Mouse (Mus musculus) monocyte, adult 5-6 weeks (primary cell): ENCODE results near the gene Rasgrp1. TPM values are rescaled to one million over a fixed set of nuclear protein-coding genes. Genes with fewer than 3 reads are reported as not detected.
A peak's percentile ranks its signal among the peaks of the same experiment; 100 is the strongest.

Experiments used
- ATAC-seq: fragments of 153-309, 156-312 bp; replicated peaks from 2 replicates; pipeline ENCODE4 v1.8.0; 2017; ENCODE audit warnings: mild to moderate bottlenecking; ENCODE audit not compliant: low TSS enrichment, insufficient number of reproducible peaks, severe bottlenecking, poor library complexity, low FRiP score
- total RNA-seq: library from RNA; stranded (forward); fragments of 200-1000, 200-491, 200-594 nt; gene quantifications from 3 replicates; pipeline ENCODE4 v1.2.3, GENCODE M21; 2017

Gene Rasgrp1
- 51.1 to 76.6 TPM (median 54.2 TPM) in 3 replicates for total RNA-seq

- ATAC-seq = peak; percentile 52
Measured at GRCm38 (mm10) chr2:117342547-117343239, at the start of gene Rasgrp1. Rasgrp1 (minus strand) TSS chr2:117343001.

GRCm38 (mm10) chr2:117389925-117390892 is 47.4 kb upstream of the Rasgrp1 start:
- no peak for ATAC-seq

- ATAC-seq = no peak
Measured at GRCm38 (mm10) chr2:117389460-117389859, 46.7 kb upstream of the Rasgrp1 start.

GRCm38 (mm10) chr2:117388121-117388520 is 45.3 kb upstream of the Rasgrp1 start:
- ATAC-seq = no peak

- ATAC-seq = no peak
Measured at GRCm38 (mm10) chr2:117386981-117387705, 44.3 kb upstream of the Rasgrp1 start.

GRCm38 (mm10) chr2:117386036-117386590 is 43.3 kb upstream of the Rasgrp1 start:
- no peak for ATAC-seq

- ATAC-seq = no peak
Measured at GRCm38 (mm10) chr2:117381314-117381713, 38.5 kb upstream of the Rasgrp1 start.

GRCm38 (mm10) chr2:117374293-117374830 is 31.6 kb upstream of the Rasgrp1 start:
- ATAC-seq = no peak

GRCm38 (mm10) chr2:117371706-117372105 is 28.9 kb upstream of the Rasgrp1 start:
- ATAC-seq = no peak

- no peak for ATAC-seq
Measured at GRCm38 (mm10) chr2:117366478-117366877, 23.7 kb upstream of the Rasgrp1 start.

GRCm38 (mm10) chr2:117364056-117364455 is 21.3 kb upstream of the Rasgrp1 start:
- no peak for ATAC-seq

GRCm38 (mm10) chr2:117357939-117358338 is 15.1 kb upstream of the Rasgrp1 start:
- ATAC-seq = 0 out of 2 replicates have a peak, but pooled peaks have one; percentile 47

- ATAC-seq = peak; percentile 49; the same call in 1 of the 2 replicates
Measured at GRCm38 (mm10) chr2:117352305-117353123, 9.7 kb upstream of the Rasgrp1 start.

GRCm38 (mm10) chr2:117350138-117350537 is 7.3 kb upstream of the Rasgrp1 start:
- no peak for ATAC-seq

- no peak for ATAC-seq
Measured at GRCm38 (mm10) chr2:117343240-117343624, 431 bp upstream of the Rasgrp1 start.

GRCm38 (mm10) chr2:117342090-117342546 is 683 bp downstream of the Rasgrp1 start:
- peak; percentile 70 for ATAC-seq

GRCm38 (mm10) chr2:117338501-117338900 is 4.3 kb downstream of the Rasgrp1 start:
- no peak for ATAC-seq

GRCm38 (mm10) chr2:117337902-117338301 is 4.9 kb downstream of the Rasgrp1 start:
- ATAC-seq = no peak
